Mouse (Mus musculus): ENCODE measurements around the gene Map3k4.

DNA sequence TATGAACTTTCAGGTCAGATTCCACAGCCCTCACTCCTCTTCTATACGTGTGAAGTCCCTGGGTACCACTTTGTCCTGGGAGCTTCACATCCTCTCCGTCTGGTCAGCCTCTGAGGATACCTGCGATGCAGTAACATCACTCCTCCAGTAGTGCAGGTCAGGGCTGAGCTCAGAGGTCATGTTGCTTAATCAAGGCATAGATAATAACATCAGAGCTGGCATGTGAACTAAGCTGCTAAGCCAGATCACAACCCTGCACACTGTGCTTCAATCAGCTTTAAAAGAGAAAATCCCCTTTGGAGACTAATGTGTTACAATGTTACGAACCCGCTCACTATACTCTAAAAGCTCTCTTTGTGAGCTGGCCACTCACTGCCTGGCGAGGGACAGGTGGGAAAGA lies 16.5 kb upstream of the Map3k4 start:
- no peak for TF ChIP-seq CTCF (IDR thresholded peaks at IDR 0.05; ENCODE audit: control insufficient read depth, insufficient read depth, low read length)
- no peak for TF ChIP-seq POLR2A (IDR thresholded peaks at IDR 0.05; ENCODE audit: borderline replicate concordance, control insufficient read depth, low read depth, low read length)
